Mouse (Mus musculus) pancreas, adult 10 weeks (tissue): ENCODE data around the gene 4930435E12Rik. TPM values are rescaled to one million over a fixed set of nuclear protein-coding genes. Genes with fewer than 3 reads are reported as not detected.

ENCODE experiments used
- polyA plus RNA-seq: library from polyadenylated mRNA; stranded (reverse); fragments of 350-450 nt; fragmentation: Illumina TruSeq; extraction: RNeasy Lipid Tissue Mini Kit (QIAGEN cat#74804); gene quantifications from one replicate; pipeline ENCODE4 v1.2.3, GENCODE M21; 2015; ENCODE audit warnings: low read depth, low replicate concordance; ENCODE audit not compliant: insufficient read depth

The 4930435E12Rik gene
- polyA plus RNA-seq: not detected

GRCm38 (mm10) chr16:38828649-38829048 lies at the start of gene 4930435E12Rik:
Gene 4930435E12Rik, minus strand, starts transcription at chr16:38828749.

DNA sequence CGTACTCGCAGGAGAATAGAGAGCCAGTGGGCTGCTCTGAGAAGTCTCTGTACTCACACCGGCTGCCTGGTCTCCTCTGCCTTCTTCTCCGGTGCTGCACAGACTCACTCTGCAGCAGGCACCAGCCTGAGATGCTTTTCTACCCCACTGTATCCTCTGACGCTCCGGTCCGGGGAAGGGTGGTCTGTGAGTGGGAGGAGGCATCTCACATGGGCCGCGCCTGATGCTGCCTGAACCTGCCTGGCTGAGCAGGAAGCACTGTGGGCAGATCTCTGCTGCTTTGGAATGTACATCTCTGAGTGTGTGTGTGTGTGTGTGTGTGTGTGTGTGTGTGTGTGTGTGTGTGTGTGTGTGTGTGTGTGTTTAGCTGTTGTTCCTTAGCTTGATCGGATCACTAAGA lies 28.5 kb downstream of the 4930435E12Rik start, which contains the start of gene Upk1b:
Gene Upk1b (minus strand): TSS at position 238 of the 400 bp plus-strand sequence.

Other genes with a start within 250 kb of the 4930435E12Rik start
- gene Arhgap31, start 115.5 kb downstream of the 4930435E12Rik start, polyA plus RNA-seq: 10.2 TPM
- gene B4galt4, start 86.5 kb downstream of the 4930435E12Rik start, polyA plus RNA-seq: 17.1 TPM
- gene Upk1b, start 28.4 kb downstream of the 4930435E12Rik start, polyA plus RNA-seq: 9.7 TPM
- gene Igsf11, start 63.9 kb upstream of the 4930435E12Rik start, polyA plus RNA-seq: 2.0 TPM